Mouse (Mus musculus) liver, embryonic 14.5 days (tissue): ENCODE measurements around the gene Tsen34.

Source experiments
- CTCF ChIP-seq: IDR thresholded peaks from 2 replicates; pipeline ENCODE4 v1.5.1; 2016; ENCODE audit warnings: antibody characterized with exemption, low read depth, control low read depth
- EP300 ChIP-seq: IDR thresholded peaks from 2 replicates; pipeline ENCODE4 v1.6.1; 2016; ENCODE audit warnings: antibody characterized with exemption, low read depth

DNA sequence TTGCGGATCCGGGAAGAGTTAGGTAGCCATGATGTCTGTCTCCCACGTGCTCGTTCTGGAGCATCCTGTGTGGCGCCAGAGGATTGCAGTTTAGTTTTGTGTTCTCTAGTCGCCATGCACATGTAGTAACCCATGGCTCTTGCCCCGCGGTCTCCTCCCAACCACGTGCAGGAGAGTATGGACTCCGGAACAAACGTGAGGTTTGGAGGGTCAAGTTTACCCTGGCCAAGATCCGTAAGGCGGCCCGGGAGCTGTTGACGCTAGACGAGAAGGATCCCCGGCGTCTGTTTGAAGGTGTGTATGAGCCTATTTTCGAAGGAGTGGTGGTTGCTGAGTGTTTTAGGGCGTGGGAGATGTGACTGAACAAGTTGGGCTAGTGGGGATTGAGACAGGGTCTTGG is 11.8 kb downstream of the Tsen34 start:
- TF ChIP-seq CTCF, result no peak
- TF ChIP-seq EP300, result no peak
